Comparison of ENCODE assay signal across 8 mouse cellular contexts in genomic region chr7:4137746-4138145, GRCm38 (mm10). TPM values are rescaled to one million over a fixed set of nuclear protein-coding genes. Genes with fewer than 3 reads are reported as not detected.
DNase-seq lines count a peak whose midpoint lies in the region; ATAC-seq lines count a peak whose summit lies in the region.

No protein-coding gene starts in this region.

- peaks cover 63% of the 10 kb centered on the region for H3K4me1 ChIP-seq in megakaryocyte, embryonic 14.5 days
- peaks cover 9% of the 10 kb centered on the region for H3K4me1 ChIP-seq in limb, embryonic 12.5 days (replicated peaks)
- peaks cover 10% of the 10 kb centered on the region for H3K4me1 ChIP-seq in stomach, embryonic 14.5 days (ENCODE audit: control insufficient read depth, insufficient read depth, low read length)

- peak overlapping the region; percentile 76 for H3K9ac ChIP-seq in limb, embryonic 12.5 days (replicated peaks)
- H3K9ac ChIP-seq in stomach, embryonic 14.5 days (replicated peaks; ENCODE audit: low read depth, low read length) = peak overlapping the region; percentile 67

- WGBS in limb, embryonic 12.5 days = 60% methylated on average over 3 of the region's 3 CpGs
- 49% methylated on average over 3 of the region's 3 CpGs for WGBS in stomach, embryonic 14.5 days

- peak overlapping the region; percentile 72 for H3K4me2 ChIP-seq in limb, embryonic 12.5 days
- H3K4me2 ChIP-seq in stomach, embryonic 14.5 days (replicated peaks; ENCODE audit: low read depth, low read length) = peak overlapping the region; percentile 82

- peak; percentile 68 for DNase-seq in cerebellum, adult 9-11 months
- no peak for DNase-seq in cerebellum, adult 18-20 months
- DNase-seq in spleen, postnatal 4 days (ENCODE audit: low spot score in 2 of 2) = no peak
- no peak for DNase-seq in T-cell, adult 2 months (ENCODE audit: low spot score)

- ATAC-seq in megakaryocyte, adult 5-6 weeks (ENCODE audit: poor library complexity, severe bottlenecking) = no peak
- no peak for ATAC-seq in limb, embryonic 12.5 days (ENCODE audit: insufficient number of reproducible peaks, insufficient read depth, low FRiP score, low TSS enrichment, low read depth)
- ATAC-seq in stomach, embryonic 14.5 days (ENCODE audit: insufficient number of reproducible peaks, insufficient read depth, low FRiP score, low read depth) = no peak

- H3K4me3 ChIP-seq in megakaryocyte, embryonic 14.5 days (replicated peaks) = peak overlapping the region; percentile 100
- peak overlapping the region; percentile 83 for H3K4me3 ChIP-seq in limb, embryonic 12.5 days (replicated peaks)
- peak overlapping the region; percentile 62 for H3K4me3 ChIP-seq in stomach, embryonic 14.5 days (ENCODE audit: low read depth, low read length)

- H3K27ac ChIP-seq in limb, embryonic 12.5 days = no peak overlapping the region
- no peak overlapping the region for H3K27ac ChIP-seq in stomach, embryonic 14.5 days (ENCODE audit: low read length)

- no peaks in the 10 kb centered on the region for H3K9me3 ChIP-seq in megakaryocyte, embryonic 14.5 days
- no peaks in the 10 kb centered on the region for H3K9me3 ChIP-seq in limb, embryonic 12.5 days
- H3K9me3 ChIP-seq in stomach, embryonic 14.5 days (ENCODE audit: control insufficient read depth, low read depth, low read length) = no peaks in the 10 kb centered on the region

- peaks cover 74% of the 10 kb centered on the region for H3K36me3 ChIP-seq in megakaryocyte, embryonic 14.5 days (replicated peaks; ENCODE audit: low read length)
- H3K36me3 ChIP-seq in limb, embryonic 12.5 days = peaks cover 47% of the 10 kb centered on the region
- H3K36me3 ChIP-seq in stomach, embryonic 14.5 days (ENCODE audit: control insufficient read depth, insufficient read depth, low read length) = peaks cover 40% of the 10 kb centered on the region

- H3K27me3 ChIP-seq in megakaryocyte, embryonic 14.5 days (replicated peaks) = no peaks in the 10 kb centered on the region
- H3K27me3 ChIP-seq in limb, embryonic 12.5 days = no peaks in the 10 kb centered on the region
- H3K27me3 ChIP-seq in stomach, embryonic 14.5 days (ENCODE audit: control insufficient read depth, insufficient read depth, low read length) = no peaks in the 10 kb centered on the region

RNA-seq across cellular contexts. Expression of gene Leng8, which starts 0.9 kb away (rescaled TPM):
- polyA plus RNA-seq in megakaryocyte, embryonic 14.5 days (2012; ENCODE audit: insufficient read depth, low replicate concordance) = 56.6 and 193 TPM in 2 replicates
- total RNA-seq in megakaryocyte, adult 5-6 weeks (2015) = 34.2 and 48.8 TPM in 2 replicates
- 35.2 TPM in 2 replicates for total RNA-seq in megakaryocyte, adult 5-6 weeks (2017)
- 62.2 and 80.5 TPM in 2 replicates for polyA plus RNA-seq in limb, embryonic 12.5 days (2016; fragmentation: Nextera tagmentation; extraction: Ambion mirVana)
- 58.7 and 62.3 TPM in 2 replicates for polyA plus RNA-seq in stomach, embryonic 14.5 days (2014; fragmentation: Nextera tagmentation; extraction: Ambion mirVana)

RNA-seq across cellular contexts. Expression of gene Leng9, which starts 12.4 kb away (rescaled TPM):
- 1.6 and 5.1 TPM in 2 replicates for polyA plus RNA-seq in megakaryocyte, embryonic 14.5 days (2012; ENCODE audit: insufficient read depth, low replicate concordance)
- 2.6 and 3.0 TPM in 2 replicates for total RNA-seq in megakaryocyte, adult 5-6 weeks (2015)
- 4.1 and 5.2 TPM in 2 replicates for total RNA-seq in megakaryocyte, adult 5-6 weeks (2017)
- polyA plus RNA-seq in limb, embryonic 12.5 days (2016; fragmentation: Nextera tagmentation; extraction: Ambion mirVana) = 2.3 and 3.2 TPM in 2 replicates
- 1.9 and 3.9 TPM in 2 replicates for polyA plus RNA-seq in stomach, embryonic 14.5 days (2014; fragmentation: Nextera tagmentation; extraction: Ambion mirVana)

RNA-seq across cellular contexts. Expression of gene Ttyh1, which starts 18.5 kb away (rescaled TPM):
- polyA plus RNA-seq in megakaryocyte, embryonic 14.5 days (2012; ENCODE audit: insufficient read depth, low replicate concordance) = not detected in 2 replicates
- total RNA-seq in megakaryocyte, adult 5-6 weeks (2015) = not detected in 2 replicates
- not detected in 2 replicates for total RNA-seq in megakaryocyte, adult 5-6 weeks (2017)
- polyA plus RNA-seq in limb, embryonic 12.5 days (2016; fragmentation: Nextera tagmentation; extraction: Ambion mirVana) = 1.6 and 1.9 TPM in 2 replicates
- polyA plus RNA-seq in stomach, embryonic 14.5 days (2014; fragmentation: Nextera tagmentation; extraction: Ambion mirVana) = 8.2 TPM in 2 replicates

RNA-seq across cellular contexts. Expression of gene Cdc42ep5, which starts 26.9 kb away (rescaled TPM):
- polyA plus RNA-seq in megakaryocyte, embryonic 14.5 days (2012; ENCODE audit: insufficient read depth, low replicate concordance) = 634 and 2,176 TPM in 2 replicates
- total RNA-seq in megakaryocyte, adult 5-6 weeks (2015) = not detected in 2 replicates
- not detected in 2 replicates for total RNA-seq in megakaryocyte, adult 5-6 weeks (2017)
- polyA plus RNA-seq in limb, embryonic 12.5 days (2016; fragmentation: Nextera tagmentation; extraction: Ambion mirVana) = 40.3 and 47.9 TPM in 2 replicates
- 71.6 and 76.7 TPM in 2 replicates for polyA plus RNA-seq in stomach, embryonic 14.5 days (2014; fragmentation: Nextera tagmentation; extraction: Ambion mirVana)
